Mouse (Mus musculus) A20 (cell line): ENCODE measurements around the gene Nfya.

Experiments
- DNase-seq: peaks from one replicate; pipeline ENCODE4 v3.0.0-alpha.2; 2011; ENCODE audit warnings: low read depth, low spot score

Gene Nfya

GRCm38 (mm10) chr17:48431054-48431453, 21.3 kb upstream of the Nfya start:
- DNase-seq: no peak

GRCm38 (mm10) chr17:48430394-48430793, 20.7 kb upstream of the Nfya start:
- DNase-seq: no peak

GRCm38 (mm10) chr17:48427852-48428530, 18.3 kb upstream of the Nfya start:
- DNase-seq: no peak

- DNase-seq: no peak
Measured at GRCm38 (mm10) chr17:48426991-48427750, 17.5 kb upstream of the Nfya start.

- no peak for DNase-seq
Measured at GRCm38 (mm10) chr17:48425823-48426612, 16.3 kb upstream of the Nfya start.

- DNase-seq: no peak
Measured at GRCm38 (mm10) chr17:48424237-48424636, 14.5 kb upstream of the Nfya start.

- no peak for DNase-seq
Measured at GRCm38 (mm10) chr17:48419571-48419970, 9.9 kb upstream of the Nfya start.

GRCm38 (mm10) chr17:48418781-48419180, 9.1 kb upstream of the Nfya start:
- DNase-seq: no peak

- DNase-seq: no peak
Measured at GRCm38 (mm10) chr17:48418174-48418573, 8.5 kb upstream of the Nfya start.

GRCm38 (mm10) chr17:48417521-48417920, 7.8 kb upstream of the Nfya start:
- no peak for DNase-seq

GRCm38 (mm10) chr17:48416425-48417195, 6.9 kb upstream of the Nfya start:
- DNase-seq: peak; percentile 51

- no peak for DNase-seq
Measured at GRCm38 (mm10) chr17:48416011-48416410, 6.3 kb upstream of the Nfya start.

- DNase-seq: no peak
Measured at GRCm38 (mm10) chr17:48411241-48411640, 1.5 kb upstream of the Nfya start.

GRCm38 (mm10) chr17:48410299-48410785, 636 bp upstream of the Nfya start:
- no peak for DNase-seq

- DNase-seq: peak; percentile 89
Measured at GRCm38 (mm10) chr17:48408526-48409291, 997 bp downstream of the Nfya start.

- DNase-seq: no peak
Measured at GRCm38 (mm10) chr17:48407910-48408525, 1.7 kb downstream of the Nfya start.

GRCm38 (mm10) chr17:48407154-48407553, 2.6 kb downstream of the Nfya start:
- no peak for DNase-seq

- DNase-seq: no peak
Measured at GRCm38 (mm10) chr17:48404706-48405105, 5.0 kb downstream of the Nfya start.

- DNase-seq: no peak
Measured at GRCm38 (mm10) chr17:48403848-48404247, 5.9 kb downstream of the Nfya start.

GRCm38 (mm10) chr17:48402751-48403150, 7.0 kb downstream of the Nfya start:
- no peak for DNase-seq
